Comparison of ENCODE assay signal across 16 mouse cellular contexts in genomic region chr4:40053391-40053790, GRCm38 (mm10).
"Had no signal": no experiment of that assay in that cellular context is flagged by ENCODE, and none has a peak within 500 bp of the region (broad histone marks: within the 10 kb centered on the region; RNA-seq: fewer than 3 reads in every experiment).

No protein-coding gene starts in this region.

- H3K4me2 ChIP-seq: neural tube, embryonic 13.5 days; neural tube, embryonic 15.5 days; stomach, embryonic 15.5 days had no signal

- H3K9ac ChIP-seq: neural tube, embryonic 13.5 days; neural tube, embryonic 15.5 days; stomach, embryonic 15.5 days had no signal

- H3K36me3 ChIP-seq: neural tube, embryonic 13.5 days; neural tube, embryonic 15.5 days; stomach, embryonic 15.5 days had no signal

- H3K27me3 ChIP-seq: neural tube, embryonic 13.5 days; neural tube, embryonic 15.5 days; stomach, embryonic 15.5 days had no signal

- H3K4me1 ChIP-seq: stomach, embryonic 15.5 days had no signal

- DNase-seq: retina, postnatal 1 day; right cerebral cortex, adult 18-20 months; right cerebral cortex, postnatal 14 days; right cerebral cortex, postnatal 25 days; right cerebral cortex, postnatal 4 days; spleen, adult 18-20 months; thymus, adult 18-20 months; thymus, adult 2 months; thymus, postnatal 14 days; thymus, postnatal 25 days; thymus, postnatal 36 days; thymus, postnatal 4 days had no signal

- H3K27ac ChIP-seq: neural tube, embryonic 13.5 days; neural tube, embryonic 15.5 days; stomach, embryonic 15.5 days; stomach, postnatal 0 days had no signal

- H3K9me3 ChIP-seq: neural tube, embryonic 13.5 days; neural tube, embryonic 15.5 days; stomach, embryonic 15.5 days had no signal

- H3K4me3 ChIP-seq: neural tube, embryonic 13.5 days; neural tube, embryonic 15.5 days; stomach, embryonic 15.5 days had no signal
